Mouse (Mus musculus) inflammation-experienced regulatory T-cells, adult 6 months (primary cell): ENCODE results near the gene 4921501E09Rik. TPM values are rescaled to one million over a fixed set of nuclear protein-coding genes. Genes with fewer than 3 reads are reported as not detected.
"Not testable (repeated sequence)": the region's sequence is repeated elsewhere in the genome, so short reads cannot be mapped to it uniquely, and the experiment has no call there.

ENCODE experiments used
- ATAC-seq: one replicate; pipeline ENCODE4 v1.8.0; 2017
- polyA plus RNA-seq, 3 experiments: library from polyadenylated mRNA; unstranded; fragments of 100-300 nt; shearing (Covaris generic); gene quantifications; one replicate each; pipeline ENCODE4 v1.2.1; 2017

4921501E09Rik gene
- not detected for polyA plus RNA-seq

- no peak for ATAC-seq
These were observed at the start of gene 4921501E09Rik for GRCm38 (mm10) chr17:33067958-33068357. 4921501E09Rik (minus strand) TSS chr17:33068058.

- no peak for ATAC-seq
These were observed 29.5 kb upstream of the 4921501E09Rik start for GRCm38 (mm10) chr17:33097396-33097795.

- ATAC-seq = peak; percentile 64
These were observed 24.7 kb upstream of the 4921501E09Rik start for GRCm38 (mm10) chr17:33092391-33093193.

GRCm38 (mm10) chr17:33091630-33092029 lies 23.8 kb upstream of the 4921501E09Rik start:
- no peak for ATAC-seq

- ATAC-seq = peak; percentile 78
These were observed 21.5 kb upstream of the 4921501E09Rik start, which contains the start of gene Zfp563 for GRCm38 (mm10) chr17:33089220-33089949. Zfp563 (plus strand) TSS chr17:33089310.

GRCm38 (mm10) chr17:33063001-33063400 lies 4.9 kb downstream of the 4921501E09Rik start:
- ATAC-seq = no peak

GRCm38 (mm10) chr17:33058791-33059190 lies 9.1 kb downstream of the 4921501E09Rik start:
- no peak for ATAC-seq

- peak; percentile 96 for ATAC-seq
These were observed 34.7 kb downstream of the 4921501E09Rik start, which contains the start of gene Zfp763 for GRCm38 (mm10) chr17:33032900-33033891. Zfp763 (minus strand) TSS chr17:33033402.

- ATAC-seq = no peak
These were observed 35.5 kb downstream of the 4921501E09Rik start for GRCm38 (mm10) chr17:33032376-33032775.

- ATAC-seq = not testable (repeated sequence)
These were observed 47.4 kb downstream of the 4921501E09Rik start for GRCm38 (mm10) chr17:33020434-33020833.

Other genes starting within 250 kb of the 4921501E09Rik start
- 1 to 10 TPM; 5.2 to 8.0 (median 7.6) TPM for gene Zfp799, start 237.8 kb downstream of the 4921501E09Rik start, polyA plus RNA-seq
- gene Zfp870, start 176.4 kb downstream of the 4921501E09Rik start, polyA plus RNA-seq = 10 to 100 TPM in 2 of 3 experiments, 1 to 10 TPM in 1; 9.1 to 12.9 (median 10.7) TPM
- gene Cyp4f14, start 150.7 kb downstream of the 4921501E09Rik start, polyA plus RNA-seq = not detected
- gene Cyp4f13, start 120.7 kb downstream of the 4921501E09Rik start, polyA plus RNA-seq = 10 to 100 TPM; 14.5 to 83.3 (median 55.8) TPM
- 10 to 100 TPM; 23.9 to 28.3 (median 25.7) TPM for gene Zfp472, start 102.2 kb downstream of the 4921501E09Rik start, polyA plus RNA-seq
- gene Zfp952, start 74.9 kb downstream of the 4921501E09Rik start, polyA plus RNA-seq = 10 to 100 TPM; 14.5 to 20.2 (median 17.4) TPM
- 10 to 100 TPM in 1 of 3 experiments, 1 to 10 TPM in 2; 8.7 to 11.9 (median 8.9) TPM for gene Zfp763, start 34.7 kb downstream of the 4921501E09Rik start, polyA plus RNA-seq
- 1 to 10 TPM; 6.0 to 7.3 (median 6.3) TPM for gene Zfp563, start 21.3 kb upstream of the 4921501E09Rik start, polyA plus RNA-seq
- not detected for gene Morc2b, start 71.6 kb upstream of the 4921501E09Rik start, polyA plus RNA-seq
- gene Olfr55, start 100.4 kb upstream of the 4921501E09Rik start, polyA plus RNA-seq = not detected
- not detected for gene Olfr239, start 123.2 kb upstream of the 4921501E09Rik start, polyA plus RNA-seq
- not detected for gene Olfr1564, start 153.6 kb upstream of the 4921501E09Rik start, polyA plus RNA-seq
- gene Zfp955a, start 187.1 kb upstream of the 4921501E09Rik start, polyA plus RNA-seq = 10 to 100 TPM; 10.7 to 15.6 (median 14.2) TPM
- under 1 TPM in 1 of 3 experiments, not detected in 2; 0.08 TPM for gene Olfr63, start 196.6 kb upstream of the 4921501E09Rik start, polyA plus RNA-seq
- 10 to 100 TPM in 2 of 3 experiments, 1 to 10 TPM in 1; 5.2 to 12.7 (median 10.7) TPM for gene Zfp955b, start 221.5 kb upstream of the 4921501E09Rik start, polyA plus RNA-seq